Mouse (Mus musculus) limb, embryonic 15.5 days (tissue): ENCODE measurements at regions not wholly inside any gene's neighbourhood (a gene's known extent, or its start where the extent isn't known, plus 50 kb on each side); places are given as distances from the start of the nearest gene placed in this dataset.

Experiments
- ATAC-seq: fragments of 200-750 bp; cut with Nextera tagmentation; 2 replicates; pipeline ENCODE4 v1.8.0; 2017; ENCODE audit warnings: low read depth, moderate TSS enrichment; ENCODE audit not compliant: insufficient number of reproducible peaks, low FRiP score, low TSS enrichment
- H3K27ac ChIP-seq: fragments of 300-500 bp; sonication (generic); 2 replicates; pipeline ENCODE4 v1.5.1; 2015; ENCODE audit warnings: moderate library complexity, mild to moderate bottlenecking, inconsistent platforms
- H3K27me3 ChIP-seq: fragments of 300-500 bp; sonication (generic); 2 replicates; pipeline ENCODE4 v1.6.1; 2015; ENCODE audit warnings: inconsistent platforms
- H3K36me3 ChIP-seq: fragments of 300-500 bp; sonication (generic); 2 replicates; pipeline ENCODE4 v1.6.1; 2015; ENCODE audit warnings: inconsistent platforms
- H3K4me1 ChIP-seq: fragments of 300-500 bp; sonication (generic); 2 replicates; pipeline ENCODE4 v1.6.1; 2015; ENCODE audit warnings: inconsistent platforms
- H3K4me2 ChIP-seq: fragments of 300-500 bp; sonication (generic); 2 replicates; pipeline ENCODE4 v1.6.1; 2015; ENCODE audit warnings: mild to moderate bottlenecking, inconsistent platforms
- H3K4me3 ChIP-seq: fragments of 300-500 bp; sonication (generic); 2 replicates; pipeline ENCODE4 v1.5.1; 2015; ENCODE audit warnings: mild to moderate bottlenecking, inconsistent platforms
- H3K9ac ChIP-seq: fragments of 300-500 bp; sonication (generic); 2 replicates; pipeline ENCODE4 v1.6.1; 2015; ENCODE audit warnings: inconsistent platforms
- H3K9me3 ChIP-seq: fragments of 300-500 bp; sonication (generic); 2 replicates; pipeline ENCODE4 v1.6.1; 2016; ENCODE audit warnings: inconsistent platforms
- WGBS: fragments of 180-500 bp; shearing (Covaris S2); methylation state at CpG from one replicate; pipeline ENCODE4 v1.1.7; 2015; 5-methylcytosine and 5-hydroxymethylcytosine counted together

- 0 out of 2 replicates have a peak, but pooled peaks cover 3% of the 10 kb centered on the region for H3K36me3 ChIP-seq
- ATAC-seq = no peak
- no peak overlapping the region for H3K4me3 ChIP-seq
- peaks cover 15% of the 10 kb centered on the region for H3K4me1 ChIP-seq
- 84% methylated on average over 4 of the region's 4 CpGs for WGBS
- H3K4me2 ChIP-seq = no peak overlapping the region
- no peak overlapping the region for H3K9ac ChIP-seq
- H3K27ac ChIP-seq = no peak overlapping the region
- H3K9me3 ChIP-seq = no peaks in the 10 kb centered on the region
- H3K27me3 ChIP-seq = no peaks in the 10 kb centered on the region
Observed at GRCm38 (mm10) chr1:137926326-137926725, 249.2 kb downstream of the Ptprc start.

GRCm38 (mm10) chr1:137924156-137924555 is 251.4 kb downstream of the Ptprc start:
- Histone ChIP-seq H3K27me3 (no peaks in the 10 kb centered on the region), H3K4me3 (no peak overlapping the region), H3K9ac (no peak overlapping the region), H3K9me3 (no peaks in the 10 kb centered on the region), H3K36me3 (0 out of 2 replicates have a peak, but pooled peaks cover 3% of the 10 kb centered on the region), H3K4me2 (no peak overlapping the region), H3K4me1 (peaks cover 11% of the 10 kb centered on the region), H3K27ac (no peak overlapping the region)
- 88% methylated on average over 6 of the region's 6 CpGs for WGBS
- no peak for ATAC-seq

DNA sequence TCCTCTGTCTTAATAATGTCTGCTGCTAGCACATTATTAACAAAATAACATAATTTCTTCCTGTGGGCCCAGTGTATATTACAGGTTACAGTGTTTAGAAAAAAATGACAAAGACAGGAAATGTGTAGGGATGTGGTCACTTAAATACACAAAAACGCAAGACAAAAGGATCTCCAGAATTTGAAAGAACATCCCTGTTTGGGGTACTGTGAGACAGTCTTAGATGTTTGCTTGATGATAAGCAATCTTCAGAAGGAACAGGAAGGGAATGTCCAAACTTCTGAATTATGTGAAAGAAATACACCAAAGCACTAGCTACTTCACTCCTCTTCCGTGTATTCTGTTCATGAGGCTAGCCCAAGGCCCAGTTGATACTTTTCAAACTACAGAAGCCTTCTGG is 251.8 kb downstream of the Ptprc start:
- no peak overlapping the region for H3K9ac ChIP-seq
- no peak overlapping the region for H3K4me3 ChIP-seq
- 0 out of 2 replicates have a peak, but pooled peaks cover 3% of the 10 kb centered on the region for H3K36me3 ChIP-seq
- 80% methylated on average over 2 of the region's 2 CpGs for WGBS
- ATAC-seq = no peak
- no peak overlapping the region for H3K27ac ChIP-seq
- H3K27me3 ChIP-seq = no peaks in the 10 kb centered on the region
- H3K4me2 ChIP-seq = no peak overlapping the region
- H3K9me3 ChIP-seq = no peaks in the 10 kb centered on the region
- peaks cover 10% of the 10 kb centered on the region for H3K4me1 ChIP-seq

- H3K4me1 ChIP-seq = peaks cover 4% of the 10 kb centered on the region; the same call in 1 of the 2 replicates
- H3K36me3 ChIP-seq = 0 out of 2 replicates have a peak, but pooled peaks cover 3% of the 10 kb centered on the region
- H3K4me2 ChIP-seq = no peak overlapping the region
- no peak overlapping the region for H3K4me3 ChIP-seq
- no peak overlapping the region for H3K27ac ChIP-seq
- H3K9ac ChIP-seq = no peak overlapping the region
- ATAC-seq = no peak
- 88% methylated on average over 7 of the region's 7 CpGs for WGBS
- no peaks in the 10 kb centered on the region for H3K27me3 ChIP-seq
- no peaks in the 10 kb centered on the region for H3K9me3 ChIP-seq
Observed at GRCm38 (mm10) chr1:137922769-137923168, 252.7 kb downstream of the Ptprc start.

DNA sequence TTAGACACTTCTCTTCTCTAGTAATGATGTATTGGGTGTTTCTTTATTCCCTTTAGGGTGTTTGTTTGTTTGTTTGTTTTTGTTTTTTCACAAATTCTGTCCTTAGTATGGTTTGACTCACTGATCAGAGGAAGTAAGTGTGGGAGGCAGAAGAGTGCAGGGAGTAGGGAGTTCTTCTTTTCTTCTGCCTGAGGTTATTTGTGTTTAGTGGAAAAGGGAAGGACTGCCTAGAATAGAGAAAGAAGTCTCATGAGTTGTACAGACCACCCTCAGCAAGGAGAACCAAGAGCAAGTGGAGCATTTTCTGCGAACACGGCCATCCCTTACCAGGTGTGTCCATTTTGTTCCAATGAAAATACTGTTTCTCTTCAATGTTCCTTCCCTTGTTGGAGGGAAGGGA is 253.9 kb downstream of the Ptprc start:
- H3K9ac ChIP-seq = no peak overlapping the region
- 0 out of 2 replicates have a peak, but pooled peaks cover 3% of the 10 kb centered on the region for H3K36me3 ChIP-seq
- no peak for ATAC-seq
- 73% methylated on average over 2 of the region's 2 CpGs for WGBS
- H3K4me1 ChIP-seq = no peaks in the 10 kb centered on the region
- H3K4me2 ChIP-seq = no peak overlapping the region
- no peaks in the 10 kb centered on the region for H3K9me3 ChIP-seq
- H3K27me3 ChIP-seq = no peaks in the 10 kb centered on the region
- H3K4me3 ChIP-seq = no peak overlapping the region
- H3K27ac ChIP-seq = no peak overlapping the region

DNA sequence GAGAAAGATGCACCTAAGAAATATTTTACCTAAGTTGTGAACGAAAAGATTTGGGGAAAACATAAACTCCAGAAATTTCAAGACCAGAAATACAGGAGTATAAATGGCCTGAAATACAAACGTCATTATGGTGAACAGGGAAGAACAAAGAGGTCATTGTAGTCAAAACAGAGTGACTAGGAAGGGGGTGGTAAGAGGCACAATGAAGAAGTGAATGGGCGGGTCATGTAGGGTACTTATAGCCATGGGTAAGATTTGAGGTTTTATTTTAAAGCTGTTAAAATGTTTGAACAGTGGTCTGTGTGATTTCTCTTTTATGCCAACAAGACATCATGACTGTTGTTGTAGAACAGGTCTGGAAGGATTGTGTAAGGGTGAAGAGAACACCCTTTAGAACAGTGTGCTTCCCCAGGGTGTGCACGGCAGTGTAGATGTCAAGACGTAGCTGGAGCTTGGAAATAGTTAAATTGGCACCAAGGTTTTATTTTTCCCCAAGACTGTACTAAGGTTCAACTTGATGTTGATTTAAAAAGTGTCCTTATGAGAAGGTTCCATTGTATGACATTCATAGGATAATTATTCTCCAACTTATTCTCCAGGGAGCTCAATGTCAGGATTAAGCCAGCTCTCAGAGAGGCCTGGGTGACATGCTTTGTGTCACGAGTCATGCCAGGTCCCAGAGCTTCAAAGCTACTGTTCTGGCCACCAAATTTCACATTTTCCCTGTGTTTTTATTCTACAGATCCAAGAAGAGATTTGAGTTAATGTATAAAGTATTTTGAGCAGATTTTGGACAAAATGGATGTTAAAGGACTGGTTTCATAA is 255.6 kb downstream of the Ptprc start:
- 0 out of 2 replicates have a peak, but pooled peaks cover 3% of the 10 kb centered on the region for H3K36me3 ChIP-seq
- H3K4me3 ChIP-seq = no peak overlapping the region
- H3K9me3 ChIP-seq = no peaks in the 10 kb centered on the region
- no peak for ATAC-seq
- no peak overlapping the region for H3K27ac ChIP-seq
- H3K9ac ChIP-seq = no peak overlapping the region
- H3K27me3 ChIP-seq = no peaks in the 10 kb centered on the region
- 61% methylated on average over 6 of the region's 6 CpGs for WGBS
- H3K4me2 ChIP-seq = no peak overlapping the region
- H3K4me1 ChIP-seq = no peaks in the 10 kb centered on the region

DNA sequence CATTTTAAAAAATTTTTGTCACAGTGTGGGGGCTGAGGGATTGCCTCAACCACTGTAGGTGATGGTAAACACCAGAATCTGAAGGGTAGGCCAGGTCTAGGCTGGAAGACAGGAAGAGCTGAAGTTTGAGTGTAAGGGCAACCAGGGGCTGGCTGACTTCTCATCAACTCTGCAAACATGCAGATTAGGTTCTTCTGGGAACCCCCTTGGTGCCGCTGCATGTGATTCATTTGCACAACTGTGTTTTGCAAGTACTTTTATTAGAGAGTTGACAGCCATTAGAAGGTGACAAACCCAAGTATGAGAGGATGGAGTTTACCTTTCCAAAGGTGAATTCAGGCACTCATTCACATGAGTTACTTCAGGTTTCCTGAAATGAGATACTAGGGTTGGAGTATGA is 258.1 kb downstream of the Ptprc start:
- Histone ChIP-seq H3K4me2 (no peak overlapping the region), H3K27ac (no peak overlapping the region), H3K4me1 (no peaks in the 10 kb centered on the region), H3K4me3 (no peak overlapping the region), H3K9me3 (no peaks in the 10 kb centered on the region), H3K36me3 (no peaks in the 10 kb centered on the region), H3K9ac (no peak overlapping the region), H3K27me3 (no peaks in the 10 kb centered on the region)
- no peak for ATAC-seq
- 83% methylated on average over 1 of the region's 1 CpGs for WGBS

DNA sequence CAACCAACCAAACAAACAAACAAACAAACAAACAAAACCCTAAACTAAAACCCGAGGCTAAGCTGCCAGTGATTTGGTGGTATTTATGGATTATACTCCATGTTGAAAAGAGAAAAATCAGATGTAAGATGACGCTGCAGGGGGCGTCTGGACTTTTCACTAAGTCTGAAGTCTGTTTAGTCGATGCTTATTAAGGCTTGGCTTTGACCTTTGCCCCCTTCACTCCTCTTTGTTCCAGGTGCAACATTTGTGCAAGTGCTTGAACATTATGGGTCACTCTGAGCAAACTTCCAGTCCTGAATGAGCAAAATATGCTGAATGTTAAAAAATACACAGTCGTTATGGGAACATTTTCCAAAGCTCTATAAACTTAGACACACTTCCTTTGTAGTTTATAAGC is 268.6 kb downstream of the Ptprc start:
- no peak overlapping the region for H3K4me3 ChIP-seq
- H3K27ac ChIP-seq = no peak overlapping the region
- H3K4me1 ChIP-seq = peaks cover 15% of the 10 kb centered on the region; the same call in 1 of the 2 replicates
- no peaks in the 10 kb centered on the region for H3K9me3 ChIP-seq
- ATAC-seq = no peak
- H3K27me3 ChIP-seq = no peaks in the 10 kb centered on the region
- no peaks in the 10 kb centered on the region; the same call in 1 of the 2 replicates for H3K36me3 ChIP-seq
- no peak overlapping the region for H3K9ac ChIP-seq
- no peak overlapping the region for H3K4me2 ChIP-seq
- 21% methylated on average over 5 of the region's 5 CpGs for WGBS

DNA sequence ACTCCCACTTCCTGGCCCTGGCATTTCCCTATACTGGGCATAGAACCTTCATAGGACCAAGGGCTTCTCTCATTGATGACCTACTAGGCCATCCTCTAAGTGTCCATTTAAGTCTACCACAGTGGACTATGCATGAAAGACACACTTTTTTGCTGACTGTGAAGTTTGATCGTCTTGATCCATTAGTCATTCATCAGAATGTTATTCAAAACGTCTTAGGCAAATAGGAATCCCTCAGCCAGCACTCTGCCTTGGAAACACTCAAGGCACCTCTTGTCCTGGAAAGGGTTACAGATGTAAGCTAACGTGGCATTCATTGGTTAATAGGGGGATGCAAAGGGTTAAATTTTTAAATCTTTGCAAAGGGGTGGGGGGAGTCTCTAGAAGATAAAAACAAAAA is 269.0 kb downstream of the Ptprc start:
- Histone ChIP-seq H3K9me3 (no peaks in the 10 kb centered on the region), H3K27ac (no peak overlapping the region), H3K36me3 (no peaks in the 10 kb centered on the region; the same call in 1 of the 2 replicates), H3K4me2 (no peak overlapping the region), H3K4me1 (peaks cover 15% of the 10 kb centered on the region; the same call in 1 of the 2 replicates), H3K4me3 (no peak overlapping the region), H3K27me3 (no peaks in the 10 kb centered on the region), H3K9ac (no peak overlapping the region)
- ATAC-seq = no peak
- 39% methylated on average over 3 of the region's 3 CpGs for WGBS

DNA sequence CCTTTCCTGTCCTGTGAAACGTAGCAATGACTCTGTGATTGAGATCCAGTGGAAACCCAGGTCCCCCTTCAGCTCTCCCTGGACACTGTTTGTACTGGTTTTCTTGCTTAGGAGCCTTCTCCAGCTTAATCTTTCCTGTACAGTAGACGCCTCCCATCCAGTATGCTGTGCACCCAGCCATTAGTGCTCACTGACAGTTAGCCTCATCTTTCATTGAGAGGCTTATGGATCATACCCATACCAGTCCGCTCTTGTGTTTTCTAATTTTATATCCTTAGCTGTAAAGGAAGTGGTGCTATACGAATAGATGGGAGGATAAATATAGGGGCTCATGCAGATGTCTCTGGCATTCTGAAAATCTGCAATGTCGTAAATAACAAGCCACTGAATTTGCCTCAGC is 269.9 kb downstream of the Ptprc start:
- Histone ChIP-seq H3K27ac (peak overlapping the region; percentile 28; the same call in 1 of the 2 replicates), H3K4me2 (no peak overlapping the region)
- WGBS = 51% methylated on average over 5 of the region's 5 CpGs

DNA sequence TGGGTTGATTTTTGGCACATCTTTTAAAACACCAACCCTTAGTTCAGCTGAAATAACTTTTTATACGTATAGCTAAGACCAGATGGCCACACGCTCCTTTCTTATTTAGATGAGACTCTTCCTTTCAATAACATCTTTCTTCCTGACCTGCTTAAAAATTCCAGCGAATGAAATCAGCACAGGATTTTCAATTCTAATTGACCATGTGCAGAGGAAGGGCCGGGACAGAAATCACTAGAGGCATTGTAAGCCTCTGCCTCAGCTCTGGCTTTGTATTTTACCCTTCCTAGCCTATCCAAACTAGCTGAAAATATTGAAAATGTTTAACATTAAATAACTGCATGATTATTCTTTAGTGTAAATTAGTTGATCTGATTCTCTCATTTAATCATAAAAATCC is 272.2 kb downstream of the Ptprc start:
- Histone ChIP-seq H3K9me3 (no peaks in the 10 kb centered on the region), H3K4me2 (0 out of 2 replicates have a peak overlapping the region, but pooled peaks have one; percentile 14), H3K4me3 (no peak overlapping the region), H3K27me3 (no peaks in the 10 kb centered on the region), H3K27ac (no peak overlapping the region), H3K9ac (no peak overlapping the region), H3K4me1 (peaks cover 15% of the 10 kb centered on the region; the same call in 1 of the 2 replicates), H3K36me3 (no peaks in the 10 kb centered on the region)
- 52% methylated on average over 4 of the region's 4 CpGs for WGBS
- no peak for ATAC-seq

More for the DNA sequence above, 269.9 kb downstream of the Ptprc start:
- H3K4me1 ChIP-seq = peaks cover 15% of the 10 kb centered on the region; the same call in 1 of the 2 replicates
- no peak overlapping the region for H3K4me3 ChIP-seq
- no peak overlapping the region for H3K9ac ChIP-seq
- no peaks in the 10 kb centered on the region for H3K27me3 ChIP-seq
- no peaks in the 10 kb centered on the region for H3K36me3 ChIP-seq
- ATAC-seq = no peak
- H3K9me3 ChIP-seq = no peaks in the 10 kb centered on the region

GRCm38 (mm10) chr1:137902859-137903258 is 272.6 kb downstream of the Ptprc start:
- no peak for ATAC-seq
- no peak overlapping the region for H3K27ac ChIP-seq
- peak overlapping the region; percentile 11; the same call in 1 of the 2 replicates for H3K4me3 ChIP-seq
- H3K27me3 ChIP-seq = no peaks in the 10 kb centered on the region
- peak overlapping the region; percentile 25 for H3K4me2 ChIP-seq
- no peaks in the 10 kb centered on the region for H3K9me3 ChIP-seq
- H3K36me3 ChIP-seq = no peaks in the 10 kb centered on the region
- 40% methylated on average over 6 of the region's 6 CpGs for WGBS
- H3K9ac ChIP-seq = no peak overlapping the region
- peaks cover 15% of the 10 kb centered on the region; the same call in 1 of the 2 replicates for H3K4me1 ChIP-seq
